Mouse (Mus musculus): ENCODE measurements around the gene Fyn.

The Fyn gene

GRCm38 (mm10) chr10:39508801-39509200 lies 140.1 kb downstream of the Fyn start:
- DNase-seq (ENCODE audit: low spot score) = no peak

GRCm38 (mm10) chr10:39509937-39510336 lies 141.3 kb downstream of the Fyn start:
- no peak for DNase-seq (ENCODE audit: low spot score)

- DNase-seq (ENCODE audit: low spot score) = no peak
These were observed 144.1 kb downstream of the Fyn start for GRCm38 (mm10) chr10:39512631-39513314.

GRCm38 (mm10) chr10:39514916-39515315 lies 146.3 kb downstream of the Fyn start:
- peak; percentile 36 for DNase-seq (ENCODE audit: low spot score)

GRCm38 (mm10) chr10:39516541-39517133 lies 148.0 kb downstream of the Fyn start:
- no peak for DNase-seq (ENCODE audit: low spot score)

GRCm38 (mm10) chr10:39517375-39517774 lies 148.7 kb downstream of the Fyn start:
- no peak for DNase-seq (ENCODE audit: low spot score)

- DNase-seq (ENCODE audit: low spot score) = no peak
These were observed 149.6 kb downstream of the Fyn start for GRCm38 (mm10) chr10:39518232-39518631.

- DNase-seq (ENCODE audit: low spot score) = no peak
These were observed 150.2 kb downstream of the Fyn start for GRCm38 (mm10) chr10:39518859-39519258.

- DNase-seq (ENCODE audit: low spot score) = peak; percentile 42
These were observed 151.7 kb downstream of the Fyn start for GRCm38 (mm10) chr10:39520123-39520989.

- DNase-seq (ENCODE audit: low spot score) = no peak
These were observed 152.7 kb downstream of the Fyn start for GRCm38 (mm10) chr10:39521327-39521726.

GRCm38 (mm10) chr10:39521861-39522391 lies 153.3 kb downstream of the Fyn start:
- DNase-seq (ENCODE audit: low spot score) = no peak

- DNase-seq (ENCODE audit: low spot score) = no peak
These were observed 154.4 kb downstream of the Fyn start for GRCm38 (mm10) chr10:39522857-39523614.

GRCm38 (mm10) chr10:39524355-39524754 lies 155.7 kb downstream of the Fyn start:
- DNase-seq (ENCODE audit: low spot score) = no peak

- DNase-seq (ENCODE audit: low spot score) = no peak
These were observed 156.8 kb downstream of the Fyn start for GRCm38 (mm10) chr10:39525431-39525830.

- DNase-seq (ENCODE audit: low spot score) = no peak
These were observed 158.5 kb downstream of the Fyn start for GRCm38 (mm10) chr10:39527113-39527512.

GRCm38 (mm10) chr10:39529179-39529578 lies 160.5 kb downstream of the Fyn start:
- no peak for DNase-seq (ENCODE audit: low spot score)

GRCm38 (mm10) chr10:39532008-39532740 lies 163.5 kb downstream of the Fyn start:
- no peak for DNase-seq (ENCODE audit: low spot score)

- no peak for DNase-seq (ENCODE audit: low spot score)
These were observed 164.2 kb downstream of the Fyn start for GRCm38 (mm10) chr10:39532823-39533222.

GRCm38 (mm10) chr10:39534324-39535026 lies 165.8 kb downstream of the Fyn start:
- DNase-seq (ENCODE audit: low spot score) = no peak

GRCm38 (mm10) chr10:39535347-39535746 lies 166.7 kb downstream of the Fyn start:
- DNase-seq (ENCODE audit: low spot score) = no peak

- no peak for DNase-seq (ENCODE audit: low spot score)
These were observed 167.6 kb downstream of the Fyn start for GRCm38 (mm10) chr10:39536258-39536657.
